Mouse (Mus musculus) bone marrow macrophage, adult 2 months (primary cell): ENCODE measurements around the gene Nt5c3b.

Experiments used
- CTCF ChIP-seq: IDR thresholded peaks from 2 replicates; pipeline ENCODE4 v1.5.1; 2012; ENCODE audit warnings: low read depth, mild to moderate bottlenecking, low read length, moderate library complexity
- POLR2A ChIP-seq: IDR thresholded peaks from 2 replicates; pipeline ENCODE4 v1.6.1; 2012; ENCODE audit warnings: mild to moderate bottlenecking, low read depth, low read length, borderline replicate concordance

GRCm38 (mm10) chr11:100423836-100424235 lies 17.8 kb downstream of the Nt5c3b start:
- no peak for TF ChIP-seq CTCF
- no peak for TF ChIP-seq POLR2A
